Mouse (Mus musculus) v-Abl transformed pro-B cells (cell line): ENCODE results near the gene Calr3.

ENCODE experiments used
- in situ Hi-C, 2 experiments: fragments of 400-800 bp; cut with MboI; formaldehyde crosslinking; loops; one replicate each; pipeline ENCODE4 v1.15.1; 2025; ENCODE audit not compliant: unreplicated experiment in 2 of 2

Calr3 gene

DNA sequence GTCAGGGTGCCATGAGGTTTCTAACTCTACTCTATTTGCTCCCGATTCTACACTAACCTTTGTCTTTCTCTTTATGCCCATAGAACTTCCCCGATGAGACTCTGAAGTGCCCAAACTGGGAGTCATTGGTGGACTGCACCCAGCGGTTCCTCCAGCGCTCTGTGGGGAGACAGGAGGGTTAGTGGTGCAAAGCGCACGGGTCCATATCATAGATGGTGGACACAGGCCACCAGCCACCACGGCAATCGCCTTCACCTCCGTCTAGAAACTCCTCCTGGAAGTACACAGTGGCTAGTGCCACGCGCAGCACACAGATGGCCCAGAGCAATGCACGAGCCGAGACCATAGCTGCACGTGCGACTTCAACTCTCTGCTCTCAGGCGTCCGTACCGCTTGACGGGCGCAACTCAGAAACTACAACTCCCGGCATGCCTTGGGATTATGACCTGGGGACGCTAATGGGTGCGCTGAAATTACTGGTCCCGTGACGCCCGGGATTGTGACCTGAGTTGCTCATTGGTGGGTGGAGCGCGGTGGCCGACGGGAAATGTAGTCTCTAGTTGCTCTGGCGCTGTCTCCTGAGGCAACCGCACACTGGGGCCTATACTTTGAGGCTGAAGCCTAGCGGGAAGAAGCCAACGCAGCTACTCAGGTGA is at the start of gene Calr3, which contains the start of gene 1700030K09Rik:
Gene Calr3 (minus strand): TSS at position 533 of the 656 bp plus-strand sequence.
Gene 1700030K09Rik (plus strand): TSS at position 543 of the 656 bp plus-strand sequence.
- in situ Hi-C loops: no loop called here

DNA sequence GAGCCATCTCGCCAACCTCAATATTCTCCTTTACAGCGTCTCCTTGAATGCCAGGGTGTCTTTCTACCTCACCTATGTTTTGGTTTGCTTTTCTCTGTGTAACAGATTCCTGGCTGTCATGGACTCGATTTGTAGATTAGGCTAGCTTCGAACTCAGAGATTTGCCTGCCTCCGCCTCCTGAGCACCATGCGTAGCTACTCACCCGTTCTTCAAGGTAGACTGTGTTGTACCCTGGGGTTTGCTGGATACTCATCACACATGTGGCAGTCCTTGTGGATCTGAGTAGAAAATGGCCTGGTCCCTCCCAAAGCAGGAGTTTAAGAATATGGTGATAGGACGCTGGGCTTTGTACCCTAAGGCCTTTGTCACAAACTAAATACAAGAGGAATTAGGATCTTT is 49.7 kb upstream of the Calr3 start:
- in situ Hi-C loops: no loop called here

DNA sequence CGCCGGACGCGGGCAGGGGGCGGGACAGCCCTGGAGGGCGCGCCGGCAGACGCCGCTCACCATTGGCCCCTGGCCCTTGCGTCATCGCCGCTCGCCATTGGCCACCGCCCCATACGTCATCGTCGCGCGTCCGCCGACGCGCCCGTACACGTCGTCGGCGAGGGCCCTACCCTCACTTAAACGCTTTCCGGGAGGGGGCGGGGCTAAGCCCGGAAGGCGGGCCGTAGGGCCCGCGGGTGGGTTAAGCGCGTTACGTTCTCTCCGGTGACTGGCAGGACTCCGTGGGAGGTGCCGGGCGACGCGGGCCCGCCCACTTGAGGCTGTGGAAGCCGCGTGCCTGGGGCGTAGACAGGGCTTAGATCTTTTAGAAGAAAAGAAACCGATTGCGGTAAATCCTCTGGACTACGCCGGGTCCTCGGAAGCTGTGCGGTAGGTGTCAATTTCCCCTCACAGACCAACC is 49.0 kb upstream of the Calr3 start:
- in situ Hi-C loops: no loop called here

DNA sequence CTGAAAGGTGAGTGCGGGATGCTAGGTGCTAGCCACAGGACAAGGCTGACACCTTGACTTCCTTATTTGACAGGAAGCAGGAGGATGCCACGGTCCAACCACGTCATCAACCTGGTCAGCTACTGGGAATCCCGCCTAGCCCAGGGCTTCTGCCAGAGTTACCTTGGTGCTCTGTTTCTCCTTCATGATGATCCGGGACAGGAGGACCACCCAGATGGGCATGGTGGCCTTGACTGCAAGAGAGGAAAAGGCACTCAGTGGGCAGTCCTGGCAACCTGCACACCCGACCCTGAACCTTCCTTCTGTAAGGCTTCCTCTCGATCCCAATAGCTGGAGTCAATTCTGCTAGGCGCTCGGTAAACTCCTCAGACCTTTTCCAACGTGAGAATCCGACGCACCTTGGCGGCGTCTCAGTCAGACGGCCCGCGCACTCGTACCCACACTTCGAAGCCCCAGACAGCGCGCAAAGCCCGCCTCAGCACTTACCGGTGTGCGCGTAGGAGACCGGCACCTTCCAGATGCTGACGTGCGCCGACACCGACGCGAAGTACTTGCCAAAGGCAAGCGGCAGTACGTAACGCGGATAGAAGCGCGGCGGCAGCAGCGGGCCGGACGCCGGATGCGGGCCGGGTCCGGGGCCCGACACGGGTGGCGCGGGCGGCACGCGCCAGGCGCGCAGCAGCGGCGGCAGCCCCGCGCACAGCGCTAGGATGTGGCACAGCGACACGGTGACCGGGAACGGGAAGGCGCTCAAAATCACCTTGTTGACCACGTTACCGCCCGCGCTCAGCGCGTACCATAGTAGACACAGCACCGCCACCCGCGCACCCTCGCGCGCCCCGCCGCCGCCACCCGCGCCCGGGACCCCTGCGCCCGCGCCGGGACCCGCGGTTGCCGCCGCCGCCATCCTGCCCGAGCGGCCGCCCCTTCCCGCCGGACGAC is 48.3 kb upstream of the Calr3 start, which contains the start of gene Slc35e1:
Gene Slc35e1 (minus strand): TSS at position 935 of the 942 bp plus-strand sequence.
- in situ Hi-C loops: no loop called here

DNA sequence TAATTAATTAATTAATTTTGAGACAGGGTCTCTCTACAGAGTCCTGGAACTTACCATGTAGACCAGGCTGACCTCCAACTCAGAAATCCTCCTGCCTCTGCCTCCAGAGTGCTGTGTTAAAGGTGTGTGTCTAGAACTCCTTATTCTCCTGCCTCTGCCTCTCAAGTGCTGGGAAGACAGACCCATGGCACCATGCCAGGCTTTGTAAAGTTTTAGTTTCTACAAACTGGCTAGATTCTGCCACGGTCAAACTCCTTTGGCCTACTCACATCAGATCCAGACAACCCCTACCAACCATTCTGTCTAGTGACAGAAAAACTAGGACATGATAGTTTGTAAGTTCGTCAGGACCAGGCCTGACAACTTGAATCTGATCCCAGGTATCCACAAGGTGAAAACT is 47.3 kb upstream of the Calr3 start:
- in situ Hi-C loops: no loop called here

DNA sequence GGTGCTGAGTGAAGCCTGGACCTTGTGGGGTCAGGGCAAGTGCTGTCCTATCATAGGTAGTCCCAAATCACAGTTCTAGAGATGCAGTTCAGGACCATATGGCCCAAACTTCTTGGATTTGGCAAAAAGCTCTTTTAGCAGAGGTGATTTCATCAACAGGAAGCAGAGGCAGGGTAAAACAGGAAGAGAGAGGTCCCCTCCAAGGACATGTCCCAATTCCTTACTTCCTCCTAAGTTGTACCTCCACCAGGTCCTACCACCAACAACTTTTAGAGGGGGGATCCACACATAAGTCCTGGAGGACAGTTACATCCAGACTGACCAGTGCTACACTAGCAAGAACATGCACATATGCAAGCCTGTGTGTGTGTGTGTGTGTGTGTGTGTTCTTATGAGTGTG is 43.3 kb upstream of the Calr3 start:
- in situ Hi-C loops: no loop called here

DNA sequence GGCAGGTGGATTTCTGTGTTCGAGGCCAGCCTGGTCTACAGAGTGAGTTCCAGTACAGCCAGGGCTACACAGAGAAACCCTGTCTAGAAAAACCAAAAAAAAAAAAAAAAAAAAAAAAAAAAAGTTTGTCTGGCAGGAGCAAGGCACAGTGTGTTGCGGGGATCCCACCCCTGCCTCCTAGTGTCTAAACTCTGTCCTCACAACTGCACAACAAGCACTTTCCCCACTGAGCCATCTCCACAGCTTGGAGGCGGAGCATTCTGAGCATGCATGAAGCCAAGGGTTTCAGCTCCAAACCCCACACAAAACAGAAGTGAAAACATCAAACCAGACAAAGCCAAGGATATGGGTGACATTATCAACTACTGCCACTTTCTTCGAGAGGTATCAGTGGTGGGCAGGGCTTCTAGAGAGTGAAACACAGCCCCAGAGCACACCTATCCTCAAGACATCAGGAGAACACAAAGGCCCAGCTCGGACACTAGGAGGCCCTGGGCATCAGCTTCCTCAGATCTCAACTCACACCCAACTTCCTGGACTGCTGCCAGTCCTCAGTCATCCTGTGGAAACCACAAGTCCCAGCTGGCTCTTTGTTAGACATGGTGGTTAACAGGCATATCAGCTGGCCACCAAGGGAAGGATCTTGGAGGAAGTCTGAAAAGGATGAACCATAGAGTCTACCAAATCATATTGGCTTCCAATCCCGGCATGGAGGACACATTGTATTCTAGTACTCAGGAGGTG is 42.0 kb upstream of the Calr3 start:
- in situ Hi-C loops: no loop called here

DNA sequence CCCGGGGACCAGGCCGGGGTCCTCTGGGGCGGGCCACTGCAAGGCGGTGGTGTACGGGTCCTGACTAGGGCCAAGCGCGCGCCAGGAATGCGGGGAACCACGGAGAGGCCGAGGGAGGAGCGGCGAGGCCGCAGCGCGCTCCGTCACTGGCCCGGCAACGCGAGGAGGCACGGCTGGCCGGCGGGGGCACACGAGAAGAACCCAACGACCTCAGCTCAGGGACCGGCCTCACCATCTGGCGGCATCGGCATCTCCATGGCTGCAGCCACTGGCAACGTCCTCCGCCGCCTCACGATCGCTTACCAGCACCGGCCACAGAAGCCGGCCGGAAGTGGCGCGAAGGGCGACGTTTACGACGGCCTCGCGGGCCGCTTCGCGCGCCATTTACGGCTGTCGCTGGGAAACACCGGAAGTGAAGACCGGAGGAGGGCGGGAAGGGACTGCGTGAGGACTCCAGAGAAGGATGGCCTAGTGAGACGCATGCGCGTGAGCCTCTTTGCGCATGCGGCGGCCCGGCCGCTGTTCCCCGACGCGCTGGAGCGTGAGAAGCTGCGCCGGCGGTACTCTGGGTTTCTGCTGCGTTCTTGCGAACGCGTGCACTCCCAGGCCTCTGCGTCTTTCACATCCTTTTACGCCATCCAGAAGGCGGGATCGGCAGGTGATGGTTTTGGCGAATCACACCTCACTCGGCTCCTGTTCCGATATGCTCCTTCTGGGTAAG is 31.3 kb upstream of the Calr3 start, which contains the start of gene Cherp:
Gene Cherp (minus strand): TSS at position 401 of the 721 bp plus-strand sequence.
- in situ Hi-C loops: no loop called here

DNA sequence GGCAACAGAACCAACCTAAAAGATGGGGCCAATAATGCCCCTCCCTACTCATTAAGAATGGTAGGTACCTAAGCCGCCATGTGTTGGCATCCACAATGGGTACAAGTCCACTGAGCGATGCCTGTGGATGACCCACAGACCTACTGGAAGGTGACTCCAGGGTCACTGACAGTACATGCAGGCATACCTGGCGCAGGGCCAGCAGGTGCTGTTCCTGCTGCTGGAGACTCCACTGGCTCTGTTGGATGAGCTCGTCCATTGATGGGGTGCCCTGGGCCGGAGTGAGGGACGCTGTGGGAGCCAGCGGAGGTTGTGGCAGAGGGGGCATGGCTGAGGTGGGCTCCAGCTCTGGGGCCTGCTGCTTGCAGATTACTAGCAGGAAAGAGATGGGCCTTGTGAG is 27.0 kb upstream of the Calr3 start:
- in situ Hi-C loops: no loop called here

DNA sequence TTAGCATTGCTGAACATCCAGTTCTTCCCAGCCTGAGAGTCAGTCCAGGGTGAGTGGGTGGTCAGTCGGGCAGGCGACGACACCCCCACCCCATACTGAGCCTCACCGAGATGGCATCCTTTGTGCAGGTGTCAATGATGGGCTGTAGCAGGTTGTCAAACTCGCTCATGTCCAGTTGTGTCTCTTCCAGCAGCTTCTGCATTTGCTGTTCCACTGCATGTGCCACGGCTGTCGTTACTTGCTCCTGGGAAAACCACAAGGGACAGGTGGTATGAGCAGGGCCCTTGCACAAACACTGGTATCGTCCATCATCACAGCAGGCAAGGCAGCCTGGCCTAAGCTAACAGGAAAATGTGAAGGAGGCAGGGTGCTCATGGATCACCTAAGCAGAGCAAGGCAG is 26.3 kb upstream of the Calr3 start:
- in situ Hi-C loops: no loop called here

DNA sequence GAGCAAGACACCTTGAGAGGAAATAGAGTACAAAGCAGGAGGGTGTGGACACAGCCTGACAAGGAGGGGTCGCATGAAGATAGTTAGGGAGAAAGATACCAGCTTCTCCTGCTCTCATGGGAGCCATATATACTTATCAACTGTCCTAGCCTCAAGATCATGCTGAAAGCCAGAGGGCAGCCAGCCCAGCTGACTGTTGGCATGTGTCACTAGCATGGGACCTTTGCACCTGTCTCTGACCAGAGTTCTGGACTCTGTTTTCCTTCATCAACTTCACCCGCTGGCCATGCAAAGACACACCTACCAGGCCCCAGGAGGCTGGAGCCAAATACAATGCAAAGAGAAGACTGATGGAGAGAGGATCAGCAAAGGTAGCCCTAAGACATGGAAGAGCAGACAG is 25.6 kb upstream of the Calr3 start:
- in situ Hi-C loops: no loop called here

DNA sequence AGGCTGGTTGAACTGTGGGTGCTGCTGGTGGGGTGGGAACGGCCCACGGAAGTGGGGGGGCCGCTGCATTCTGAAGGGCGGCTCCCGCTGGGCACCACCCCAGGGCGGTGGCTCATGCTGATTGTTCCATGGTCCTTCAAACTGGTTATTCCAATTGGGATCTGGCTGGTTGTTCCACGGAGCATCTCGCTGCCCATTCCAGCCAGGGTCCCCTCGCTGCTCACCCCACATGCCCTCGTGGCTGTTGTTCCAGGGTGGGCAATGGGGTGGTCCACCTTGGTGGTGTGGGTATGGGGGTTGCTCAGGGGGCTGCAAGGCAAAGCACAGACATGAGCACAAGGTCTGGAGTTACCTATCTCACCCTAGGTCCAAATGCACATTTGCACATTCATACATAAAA is 20.5 kb upstream of the Calr3 start:
- in situ Hi-C loops: no loop called here

DNA sequence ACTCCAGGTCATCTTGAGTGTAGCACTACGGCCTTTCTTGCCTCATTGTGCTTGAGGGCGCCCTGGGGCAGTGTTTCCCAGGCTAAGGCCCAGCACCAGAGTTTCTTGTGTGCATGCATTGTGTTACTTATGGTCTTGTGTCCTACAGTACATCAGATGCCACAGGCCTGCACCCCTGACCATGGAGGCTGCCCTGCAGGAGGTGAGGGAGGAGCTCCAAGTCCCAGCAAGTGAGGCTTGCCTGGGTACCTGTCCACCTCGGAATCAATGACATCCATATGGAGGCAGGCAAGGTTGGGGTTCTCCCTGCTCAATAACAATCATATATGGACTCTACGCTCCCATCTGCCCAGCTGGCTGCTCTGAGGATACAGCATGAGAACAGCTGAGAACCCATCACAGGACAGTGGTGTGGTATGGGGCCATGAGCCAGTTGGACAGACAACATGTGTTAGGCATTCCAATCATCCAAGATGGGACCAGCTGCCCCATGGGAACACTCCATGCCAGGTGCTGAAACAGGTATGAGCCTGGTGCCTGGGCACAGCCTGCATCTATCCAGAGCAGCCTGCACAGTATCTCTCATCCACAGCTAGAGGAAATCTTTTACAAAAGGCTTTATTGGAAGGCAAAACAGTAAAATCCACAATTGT is 16.3 kb upstream of the Calr3 start:
- in situ Hi-C loops: no loop called here

DNA sequence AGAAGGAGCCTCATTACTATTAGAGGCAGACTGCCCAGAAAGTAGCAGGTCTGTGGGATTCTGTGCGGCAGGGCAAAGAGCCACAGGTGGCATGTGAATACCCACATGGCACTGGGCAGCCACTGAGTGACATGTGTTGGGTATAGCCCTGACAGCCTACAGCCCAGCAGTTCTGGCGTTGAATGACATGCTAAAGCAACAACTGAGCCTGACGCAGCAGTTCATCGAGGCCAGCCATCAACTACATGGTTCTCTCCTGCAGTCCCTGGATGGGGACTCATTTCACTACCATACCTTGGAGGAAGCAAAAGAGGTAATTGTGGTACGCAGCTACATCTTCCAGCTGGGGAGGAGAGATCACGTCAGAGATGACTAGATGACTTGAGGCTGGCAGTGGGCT is 14.8 kb upstream of the Calr3 start:
- in situ Hi-C loops: no loop called here

DNA sequence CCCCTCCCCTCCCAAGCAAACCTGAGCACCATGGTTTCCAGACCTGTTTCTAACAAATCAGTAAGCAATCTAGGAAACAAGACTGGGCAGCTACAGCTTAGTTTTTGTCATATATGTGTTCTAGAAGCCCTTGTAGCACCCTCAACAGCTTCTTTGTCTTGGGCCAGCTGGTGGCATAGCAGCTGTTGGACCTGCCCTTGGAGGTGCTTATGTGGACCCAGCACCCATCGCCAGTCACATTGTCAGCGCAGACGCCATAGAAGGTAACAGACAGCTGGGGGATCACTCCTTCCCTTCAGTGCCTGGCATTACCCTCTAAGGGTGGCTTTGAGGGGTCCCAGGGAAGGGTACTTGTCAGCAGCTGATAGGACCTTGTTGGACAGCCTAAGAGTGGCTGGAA is 14.1 kb upstream of the Calr3 start:
- in situ Hi-C loops: no loop called here

DNA sequence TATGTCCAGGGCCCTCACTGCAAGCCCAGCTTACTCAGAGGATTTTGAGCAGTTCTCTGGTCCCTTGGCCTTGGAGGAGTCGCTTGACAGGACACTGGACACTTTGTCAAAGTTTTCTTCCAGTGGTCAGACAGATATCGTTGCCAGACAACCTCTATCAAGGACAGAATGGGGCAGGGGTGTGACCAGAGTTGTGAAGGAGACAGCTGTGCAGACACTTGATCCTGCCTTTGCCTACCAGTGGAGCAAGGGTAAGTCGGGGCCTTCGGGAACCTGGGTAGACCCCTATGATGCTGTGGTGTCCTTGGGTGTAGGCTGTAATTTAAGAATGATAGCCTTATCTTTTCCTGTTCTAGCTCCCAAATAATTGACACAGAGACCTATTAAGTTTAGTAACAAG is 11.6 kb upstream of the Calr3 start:
- in situ Hi-C loops: no loop called here

DNA sequence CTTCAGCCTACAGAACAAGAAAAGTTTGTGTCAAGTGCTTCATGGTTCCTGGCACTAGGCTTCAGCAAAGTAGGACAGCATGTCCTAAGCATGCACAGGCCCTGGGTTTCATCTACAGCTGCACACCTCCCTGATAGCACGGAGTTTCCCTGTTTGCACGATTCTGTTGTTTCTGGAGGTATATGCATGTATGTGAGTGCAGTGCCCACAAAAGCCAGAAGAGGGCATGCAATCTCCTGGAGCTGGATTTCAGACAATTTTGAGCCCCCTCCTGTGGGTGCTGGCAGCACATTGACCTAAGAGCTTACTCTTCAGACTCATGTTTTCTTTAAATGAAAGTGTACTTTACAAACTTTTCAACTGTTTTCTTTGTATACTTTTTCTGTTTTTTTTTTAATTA is 10.2 kb upstream of the Calr3 start:
- in situ Hi-C loops: no loop called here

DNA sequence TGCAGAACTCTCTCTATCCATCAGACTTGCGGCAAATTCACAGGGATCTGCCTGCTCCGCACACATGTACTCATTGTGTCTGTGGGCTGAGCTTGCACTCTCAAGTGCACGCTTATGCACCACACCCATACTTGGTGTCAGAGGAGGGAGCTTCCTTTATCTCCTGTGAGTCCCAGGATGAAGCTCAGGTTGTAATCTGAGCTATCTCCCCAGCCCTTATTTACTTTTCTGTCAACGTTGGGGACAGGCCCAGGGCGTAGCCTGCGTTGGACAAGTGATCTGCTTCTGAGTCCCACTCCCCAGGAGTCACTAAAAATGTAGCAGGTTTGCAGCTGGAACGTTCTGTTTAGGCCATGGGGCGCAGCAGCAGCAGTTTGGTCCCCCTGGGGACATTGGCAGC is 7.8 kb upstream of the Calr3 start:
- in situ Hi-C loops: no loop called here

DNA sequence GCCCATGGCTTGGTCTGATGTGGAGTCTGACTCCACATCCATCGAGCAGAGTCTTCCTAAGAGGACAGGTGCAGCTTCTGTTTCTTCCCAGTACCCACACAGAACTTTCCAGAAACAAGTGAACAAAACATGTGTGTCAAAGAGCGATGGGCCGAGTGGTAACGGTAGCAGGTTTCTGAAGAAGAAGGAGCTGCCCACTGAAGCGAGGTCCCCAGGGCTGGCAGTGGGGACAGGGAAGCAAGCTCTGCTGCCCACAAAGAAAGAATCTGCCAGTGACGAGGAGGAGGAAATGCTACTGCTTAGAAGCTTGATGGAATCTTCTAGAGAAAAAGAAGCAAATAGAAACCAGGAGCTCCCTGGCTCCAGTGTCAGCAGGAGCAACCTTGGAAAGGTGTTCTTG is 1.4 kb upstream of the Calr3 start:
- in situ Hi-C loops: no loop called here

DNA sequence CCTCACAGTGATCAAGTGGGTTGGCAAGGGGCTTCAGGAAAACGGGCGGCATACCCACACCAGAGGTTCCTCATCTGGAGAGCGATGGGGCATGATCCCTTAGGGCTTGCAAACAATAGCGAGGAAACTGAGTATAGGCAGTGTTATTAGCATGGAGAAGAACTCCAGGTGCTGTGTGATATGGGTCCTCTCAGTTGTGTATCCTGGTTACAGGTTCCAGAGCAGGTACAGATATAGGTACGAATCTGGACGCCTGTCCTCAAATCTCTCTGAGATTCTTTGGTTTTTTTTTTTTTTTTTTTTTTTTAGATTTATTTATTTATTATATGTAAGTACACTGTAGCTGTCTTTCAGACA is 302 bp upstream of the Calr3 start:
- in situ Hi-C loops: no loop called here
